In genomic region chr11:51857818-51858527, GRCm38 (mm10) we compare ENCODE assay signal across 9 mouse cellular contexts. TPM values are rescaled to one million over a fixed set of nuclear protein-coding genes. Genes with fewer than 3 reads are reported as not detected.
DNase-seq lines count a peak whose midpoint lies in the region; ATAC-seq and TF ChIP-seq lines count a peak whose summit lies in the region.
"Had no signal": no experiment of that assay in that cellular context is flagged by ENCODE, and none has a peak within 500 bp of the region (broad histone marks: within the 10 kb centered on the region; RNA-seq: fewer than 3 reads in every experiment).

No protein-coding gene starts in this region.

- peak; percentile 73 to 77 for DNase-seq in urinary bladder, adult 18-20 months (ENCODE audit: low spot score in 2 of 2)
- no peak for DNase-seq in urinary bladder, postnatal 10 days (ENCODE audit: low spot score)
- peak; percentile 72 for DNase-seq in midbrain, postnatal 0 days (ENCODE audit: low spot score)
- DNase-seq in spleen, postnatal 10 days (ENCODE audit: low spot score in 2 of 2) = peak; percentile 67 to 81

- H3K36me3 ChIP-seq in embryonic facial prominence, embryonic 13.5 days = no peaks in the 10 kb centered on the region
- no peaks in the 10 kb centered on the region for H3K36me3 ChIP-seq in heart, embryonic 11.5 days (ENCODE audit: control insufficient read depth, insufficient read depth, low read length)
- no peaks in the 10 kb centered on the region for H3K36me3 ChIP-seq in kidney, embryonic 15.5 days
- H3K36me3 ChIP-seq in limb, embryonic 15.5 days = no peaks in the 10 kb centered on the region
- H3K36me3 ChIP-seq in midbrain, postnatal 0 days (ENCODE audit: insufficient read depth, low read length) = no peaks in the 10 kb centered on the region

- whole genome bisulfite sequencing in embryonic facial prominence, embryonic 13.5 days = under 1% methylated on average over 52 of the region's 52 CpGs
- under 1% methylated on average over 52 of the region's 52 CpGs for WGBS in heart, embryonic 11.5 days (ENCODE audit: insufficient replicate concordance)
- under 1% methylated on average over 51 of the region's 52 CpGs for WGBS in kidney, embryonic 15.5 days
- WGBS in limb, embryonic 15.5 days = 0% methylated on average over 51 of the region's 52 CpGs
- whole genome bisulfite sequencing in midbrain, postnatal 0 days = under 1% methylated on average over 39 of the region's 52 CpGs

- 0 out of 2 replicates have a peak, but pooled peaks cover 6% of the 10 kb centered on the region for H3K27me3 ChIP-seq in embryonic facial prominence, embryonic 13.5 days
- H3K27me3 ChIP-seq in heart, embryonic 11.5 days (ENCODE audit: control insufficient read depth, insufficient read depth, low read length) = peaks cover 13% of the 10 kb centered on the region
- peaks cover 46% of the 10 kb centered on the region for H3K27me3 ChIP-seq in kidney, embryonic 15.5 days
- H3K27me3 ChIP-seq in limb, embryonic 15.5 days = 0 out of 2 replicates have a peak, but pooled peaks cover 2% of the 10 kb centered on the region
- no peaks in the 10 kb centered on the region for H3K27me3 ChIP-seq in midbrain, postnatal 0 days (ENCODE audit: insufficient read depth, low read length)
- H3K27me3 ChIP-seq: Patski had no signal

- peak overlapping the region; percentile 89 for H3K9ac ChIP-seq in embryonic facial prominence, embryonic 13.5 days
- peak overlapping the region; percentile 40 for H3K9ac ChIP-seq in heart, embryonic 11.5 days (ENCODE audit: low read depth, low read length)
- peak overlapping the region; percentile 48 for H3K9ac ChIP-seq in kidney, embryonic 15.5 days
- H3K9ac ChIP-seq in limb, embryonic 15.5 days = peak overlapping the region; percentile 76
- peak overlapping the region; percentile 85 for H3K9ac ChIP-seq in midbrain, postnatal 0 days (replicated peaks; ENCODE audit: low read length, poor library complexity, severe bottlenecking)

- ATAC-seq in embryonic facial prominence, embryonic 13.5 days (ENCODE audit: insufficient number of reproducible peaks, insufficient read depth, low FRiP score, low TSS enrichment, low read depth) = peak; percentile 12
- no peak; the same call in 1 of the 2 replicates for ATAC-seq in heart, embryonic 11.5 days (replicated peaks; ENCODE audit: insufficient number of reproducible peaks, low FRiP score, low TSS enrichment)
- 0 out of 2 replicates have a peak, but pooled peaks have one; percentile 26 for ATAC-seq in kidney, embryonic 15.5 days (replicated peaks; ENCODE audit: low FRiP score)
- ATAC-seq in limb, embryonic 15.5 days (ENCODE audit: insufficient number of reproducible peaks, low FRiP score, low TSS enrichment, low read depth) = peak; percentile 46; the same call in 1 of the 2 replicates
- peak; percentile 40; the same call in 1 of the 2 replicates for ATAC-seq in midbrain, postnatal 0 days (ENCODE audit: low FRiP score)

- H3K4me3 ChIP-seq in embryonic facial prominence, embryonic 13.5 days = peak overlapping the region; percentile 80
- peak overlapping the region; percentile 60 for H3K4me3 ChIP-seq in heart, embryonic 11.5 days (ENCODE audit: low read depth, low read length)
- H3K4me3 ChIP-seq in kidney, embryonic 15.5 days (replicated peaks) = peak overlapping the region; percentile 61
- peak overlapping the region; percentile 77 for H3K4me3 ChIP-seq in limb, embryonic 15.5 days
- peak overlapping the region; percentile 71 for H3K4me3 ChIP-seq in midbrain, postnatal 0 days (ENCODE audit: low read depth, low read length)

- peak; percentile 33 for TF ChIP-seq CTCF in midbrain, postnatal 0 days (IDR thresholded peaks at IDR 0.05)

- H3K27ac ChIP-seq in embryonic facial prominence, embryonic 13.5 days = peak overlapping the region; percentile 96
- H3K27ac ChIP-seq in heart, embryonic 11.5 days (ENCODE audit: low read depth, low read length) = peak overlapping the region; percentile 50
- H3K27ac ChIP-seq in kidney, embryonic 15.5 days = peak overlapping the region; percentile 83
- H3K27ac ChIP-seq in limb, embryonic 15.5 days = peak overlapping the region; percentile 97
- H3K27ac ChIP-seq in midbrain, postnatal 0 days (ENCODE audit: low read depth, low read length) = peak overlapping the region; percentile 80

- H3K9me3 ChIP-seq in embryonic facial prominence, embryonic 13.5 days = no peaks in the 10 kb centered on the region
- H3K9me3 ChIP-seq in heart, embryonic 11.5 days (replicated peaks; ENCODE audit: control insufficient read depth, low read length) = no peaks in the 10 kb centered on the region
- H3K9me3 ChIP-seq in kidney, embryonic 15.5 days (replicated peaks) = no peaks in the 10 kb centered on the region
- H3K9me3 ChIP-seq in limb, embryonic 15.5 days = no peaks in the 10 kb centered on the region
- no peaks in the 10 kb centered on the region for H3K9me3 ChIP-seq in midbrain, postnatal 0 days (ENCODE audit: low read length)

- H3K4me1 ChIP-seq in embryonic facial prominence, embryonic 13.5 days = peaks cover 27% of the 10 kb centered on the region
- peaks cover 8% of the 10 kb centered on the region for H3K4me1 ChIP-seq in heart, embryonic 11.5 days (ENCODE audit: control insufficient read depth, insufficient read depth, low read length)
- peaks cover 43% of the 10 kb centered on the region for H3K4me1 ChIP-seq in kidney, embryonic 15.5 days
- H3K4me1 ChIP-seq in limb, embryonic 15.5 days = peaks cover 41% of the 10 kb centered on the region
- peaks cover 5% of the 10 kb centered on the region; the same call in 1 of the 2 replicates for H3K4me1 ChIP-seq in midbrain, postnatal 0 days (ENCODE audit: insufficient read depth, low read length)

- peak overlapping the region; percentile 89 for H3K4me2 ChIP-seq in embryonic facial prominence, embryonic 13.5 days
- peak overlapping the region; percentile 92 for H3K4me2 ChIP-seq in heart, embryonic 11.5 days
- H3K4me2 ChIP-seq in kidney, embryonic 15.5 days = peak overlapping the region; percentile 91
- H3K4me2 ChIP-seq in limb, embryonic 15.5 days = peak overlapping the region; percentile 96
- H3K4me2 ChIP-seq in midbrain, postnatal 0 days (ENCODE audit: low read depth, low read length, poor library complexity, severe bottlenecking) = peak overlapping the region; percentile 99

RNA-seq across cellular contexts. Expression of gene Jade2, which starts 0.5 kb away (rescaled TPM):
- 2.7 and 3.1 TPM in 2 replicates for polyA plus RNA-seq in embryonic facial prominence, embryonic 13.5 days (2015; fragmentation: Nextera tagmentation; extraction: Ambion mirVana)
- 0.21 and 0.46 TPM in 2 replicates for polyA plus RNA-seq in heart, embryonic 11.5 days (2014; fragmentation: Nextera tagmentation; extraction: Ambion mirVana)
- 0.63 and 0.81 TPM in 2 replicates for polyA plus RNA-seq in kidney, embryonic 15.5 days (2015; fragmentation: Nextera tagmentation; extraction: Ambion mirVana)
- 1.8 and 1.9 TPM in 2 replicates for polyA plus RNA-seq in limb, embryonic 15.5 days (2015; fragmentation: Nextera tagmentation; extraction: Ambion mirVana)
- 3.6 and 3.7 TPM in 2 replicates for total RNA-seq in midbrain, postnatal 0 days (2014; rRNA removed)
- polyA plus RNA-seq in midbrain, postnatal 0 days (2015; fragmentation: Nextera tagmentation; extraction: Ambion mirVana) = 0.95 and 0.98 TPM in 2 replicates
